Mouse (Mus musculus) c-Kit-negative CD71-positive TER-119-positive erythroid progenitor cells, embryonic 14.5 days (primary cell): ENCODE data around the gene Ift46.
"Not testable (repeated sequence)": the region's sequence is repeated elsewhere in the genome, so short reads cannot be mapped to it uniquely, and the experiment has no call there.

Experiments
- DNase-seq: peaks from one replicate; pipeline ENCODE4 v3.0.0-alpha.2; 2013; ENCODE audit warnings: low read depth, low spot score

Ift46 gene

GRCm38 (mm10) chr9:44735886-44736285 lies 31.8 kb upstream of the Ift46 start:
- DNase-seq, result no peak

- DNase-seq, result no peak
Observed at GRCm38 (mm10) chr9:44736301-44736700, 31.4 kb upstream of the Ift46 start.

- no peak for DNase-seq
Observed at GRCm38 (mm10) chr9:44737240-44737949, 30.3 kb upstream of the Ift46 start.

- no peak for DNase-seq
Observed at GRCm38 (mm10) chr9:44740663-44741192, 27.0 kb upstream of the Ift46 start.

GRCm38 (mm10) chr9:44745371-44745770 lies 22.3 kb upstream of the Ift46 start:
- DNase-seq, result no peak

GRCm38 (mm10) chr9:44746666-44747065 lies 21.0 kb upstream of the Ift46 start:
- DNase-seq, result no peak

GRCm38 (mm10) chr9:44747341-44747740 lies 20.4 kb upstream of the Ift46 start:
- DNase-seq, result no peak

GRCm38 (mm10) chr9:44748473-44748872 lies 19.2 kb upstream of the Ift46 start:
- DNase-seq, result no peak

- DNase-seq, result no peak
Observed at GRCm38 (mm10) chr9:44760873-44761272, 6.8 kb upstream of the Ift46 start.

- DNase-seq, result not testable (repeated sequence)
Observed at GRCm38 (mm10) chr9:44768029-44768394, 304 bp downstream of the Ift46 start.

GRCm38 (mm10) chr9:44771376-44771775 lies 3.7 kb downstream of the Ift46 start:
- DNase-seq, result no peak

GRCm38 (mm10) chr9:44772392-44772749 lies 4.7 kb downstream of the Ift46 start:
- DNase-seq, result no peak

- peak; percentile 92 for DNase-seq
Observed at GRCm38 (mm10) chr9:44772750-44773651, 5.3 kb downstream of the Ift46 start.

GRCm38 (mm10) chr9:44792842-44793241 lies 25.1 kb downstream of the Ift46 start:
- no peak for DNase-seq

- no peak for DNase-seq
Observed at GRCm38 (mm10) chr9:44798298-44798697, 30.6 kb downstream of the Ift46 start.

- peak; percentile 47 for DNase-seq
Observed at GRCm38 (mm10) chr9:44799102-44799957, 31.6 kb downstream of the Ift46 start, which contains the start of gene Tmem25. TSS of gene Tmem25 (minus strand) at chr9:44799307.

- DNase-seq, result no peak
Observed at GRCm38 (mm10) chr9:44799958-44800324, 32.2 kb downstream of the Ift46 start.

GRCm38 (mm10) chr9:44801669-44802068 lies 34.0 kb downstream of the Ift46 start:
- DNase-seq, result no peak

GRCm38 (mm10) chr9:44802808-44803450 lies 35.2 kb downstream of the Ift46 start, which contains the start of gene Ttc36:
TSS of gene Ttc36 (minus strand) at chr9:44803072.
- DNase-seq, result no peak

- no peak for DNase-seq
Observed at GRCm38 (mm10) chr9:44804678-44805077, 37.0 kb downstream of the Ift46 start.

GRCm38 (mm10) chr9:44805536-44805935 lies 37.8 kb downstream of the Ift46 start:
- DNase-seq, result no peak
